Mouse (Mus musculus): Measurements from ENCODE around the gene Ptgr1. TPM values are rescaled to one million over a fixed set of nuclear protein-coding genes. Genes with fewer than 3 reads are reported as not detected.

The Ptgr1 gene
- polyA plus RNA-seq, 1 experiment: 3.5 TPM

- no peak for TF ChIP-seq POLR2A (IDR thresholded peaks at IDR 0.05; ENCODE audit: borderline replicate concordance, extremely low read depth, insufficient read depth, insufficient read length, poor library complexity, severe bottlenecking)
- no peak for TF ChIP-seq CTCF (IDR thresholded peaks at IDR 0.05; ENCODE audit: borderline replicate concordance, extremely low read depth, insufficient read depth, insufficient read length)
- no peak for DNase-seq (ENCODE audit: low read depth)
Measured at GRCm38 (mm10) chr4:58944206-58944553, 42.7 kb downstream of the Ptgr1 start.

DNA sequence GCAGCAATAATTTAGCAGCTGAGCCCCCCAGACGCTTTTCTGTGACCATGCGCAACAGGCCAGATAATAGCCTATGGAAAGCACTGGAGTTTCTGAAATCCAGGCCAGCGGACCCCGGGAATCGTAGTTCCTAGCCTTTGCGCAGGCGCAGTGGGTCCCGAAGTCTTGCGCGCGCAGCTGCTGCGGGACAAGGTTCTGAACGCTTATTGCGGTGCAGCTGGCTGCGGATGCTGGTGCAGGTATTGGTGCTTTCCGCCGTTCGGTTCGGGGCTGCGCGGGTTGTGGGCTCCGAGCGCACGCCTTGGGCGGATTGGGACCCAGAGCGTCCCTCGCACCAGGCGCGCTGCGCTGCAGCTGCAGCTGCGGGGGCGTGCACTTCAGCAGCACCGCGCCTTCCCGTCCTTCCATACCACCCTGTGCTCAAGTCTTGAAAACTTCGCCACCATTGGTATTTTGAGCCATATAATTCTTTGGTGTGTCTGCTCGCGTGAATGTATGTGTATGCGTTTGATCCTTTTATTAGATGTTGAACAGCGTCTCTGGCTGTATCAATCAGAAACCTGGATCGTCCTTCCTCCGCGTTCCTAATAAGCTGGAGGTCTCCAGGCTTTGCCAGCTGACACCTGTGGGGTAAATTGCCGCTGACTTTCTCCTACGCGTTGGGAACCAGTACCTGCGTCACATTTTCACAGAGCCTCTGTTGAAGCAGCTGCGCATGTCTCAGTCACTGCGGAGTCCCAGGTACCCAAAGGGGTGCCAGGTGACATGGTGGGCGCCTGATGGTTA, 43.3 kb downstream of the Ptgr1 start, which contains the start of gene Zkscan16:
TSS of gene Zkscan16 (plus strand) at position 209 of the 786 bp plus-strand sequence.
- no peak for TF ChIP-seq POLR2A (IDR thresholded peaks at IDR 0.05; ENCODE audit: borderline replicate concordance, extremely low read depth, insufficient read depth, insufficient read length, poor library complexity, severe bottlenecking)
- no peak for TF ChIP-seq CTCF (IDR thresholded peaks at IDR 0.05; ENCODE audit: borderline replicate concordance, extremely low read depth, insufficient read depth, insufficient read length)
- peak; percentile 96 for DNase-seq (ENCODE audit: low read depth)

DNA sequence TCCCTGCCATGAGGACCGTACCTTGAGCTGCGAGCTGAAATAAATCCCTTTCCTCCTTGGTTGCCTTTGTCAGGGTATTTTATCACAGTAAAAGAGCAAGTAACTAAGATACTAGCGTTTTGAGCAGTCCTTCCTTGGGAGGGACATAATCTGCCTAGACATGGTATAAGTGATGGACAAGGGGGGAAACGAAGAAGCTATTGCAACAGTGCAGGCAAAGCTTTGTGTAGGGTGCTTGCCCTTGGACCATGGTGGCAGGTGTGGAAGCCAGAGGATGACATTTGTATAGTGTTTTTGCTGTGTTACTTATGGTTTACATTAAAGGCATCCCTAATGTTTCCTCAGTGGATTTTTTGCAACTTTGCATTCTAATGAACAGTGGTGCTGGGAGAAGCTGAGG, 44.0 kb downstream of the Ptgr1 start:
- DNase-seq (ENCODE audit: low read depth): no peak
- TF ChIP-seq CTCF (IDR thresholded peaks at IDR 0.05; ENCODE audit: borderline replicate concordance, extremely low read depth, insufficient read depth, insufficient read length) (no peak), POLR2A (IDR thresholded peaks at IDR 0.05; ENCODE audit: borderline replicate concordance, extremely low read depth, insufficient read depth, insufficient read length, poor library complexity, severe bottlenecking) (no peak)

GRCm38 (mm10) chr4:58941638-58942037, 45.3 kb downstream of the Ptgr1 start:
- no peak for DNase-seq (ENCODE audit: low read depth)
- TF ChIP-seq CTCF (IDR thresholded peaks at IDR 0.05; ENCODE audit: borderline replicate concordance, extremely low read depth, insufficient read depth, insufficient read length) (no peak), POLR2A (IDR thresholded peaks at IDR 0.05; ENCODE audit: borderline replicate concordance, extremely low read depth, insufficient read depth, insufficient read length, poor library complexity, severe bottlenecking) (no peak)

- DNase-seq (ENCODE audit: low read depth): peak; percentile 11
Measured at GRCm38 (mm10) chr4:58935846-58936245, 51.1 kb downstream of the Ptgr1 start.

DNA sequence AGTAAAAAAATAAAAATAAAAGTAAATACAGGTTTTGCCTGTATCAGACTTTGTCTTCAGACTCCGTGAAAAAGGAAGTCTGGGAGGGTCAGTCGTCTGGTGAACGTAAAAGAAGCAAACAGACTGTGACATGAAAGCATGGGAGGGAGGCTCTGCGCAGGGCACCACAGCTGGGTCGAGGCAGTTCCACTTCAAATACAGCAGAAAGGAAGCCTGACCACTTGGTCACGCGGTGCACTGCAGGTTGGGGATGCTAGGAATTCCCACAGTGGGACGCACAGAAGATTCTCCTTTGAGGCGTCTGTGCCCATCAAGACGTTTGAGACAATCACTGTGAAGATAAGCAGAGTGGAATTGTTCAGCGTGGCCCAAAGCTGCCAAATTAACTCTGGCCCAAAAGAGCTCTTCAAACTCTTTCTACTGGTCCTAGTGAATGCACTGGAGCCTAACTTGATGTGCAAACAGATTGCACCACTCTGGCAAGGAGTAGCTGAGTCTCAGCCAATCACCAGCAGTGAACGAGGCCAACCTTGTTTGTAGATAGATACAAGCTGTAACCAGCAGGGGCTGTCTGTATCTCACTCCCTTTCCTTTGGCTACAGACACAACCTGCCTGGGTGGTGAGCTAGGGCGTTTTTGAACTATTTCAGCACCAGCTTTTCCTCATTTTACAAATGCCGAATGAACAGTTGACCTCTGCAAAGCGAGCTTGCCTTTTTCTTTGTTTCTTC, 52.0 kb downstream of the Ptgr1 start:
- TF ChIP-seq CTCF (IDR thresholded peaks at IDR 0.05; ENCODE audit: borderline replicate concordance, extremely low read depth, insufficient read depth, insufficient read length) (peak; percentile 46; the same call in 1 of the 2 replicates), POLR2A (IDR thresholded peaks at IDR 0.05; ENCODE audit: borderline replicate concordance, extremely low read depth, insufficient read depth, insufficient read length, poor library complexity, severe bottlenecking) (no peak)
- peak; percentile 83 for DNase-seq (ENCODE audit: low read depth)

More at GRCm38 (mm10) chr4:58935846-58936245, 51.1 kb downstream of the Ptgr1 start:
- TF ChIP-seq CTCF (IDR thresholded peaks at IDR 0.05; ENCODE audit: borderline replicate concordance, extremely low read depth, insufficient read depth, insufficient read length) (no peak), POLR2A (IDR thresholded peaks at IDR 0.05; ENCODE audit: borderline replicate concordance, extremely low read depth, insufficient read depth, insufficient read length, poor library complexity, severe bottlenecking) (no peak)

- TF ChIP-seq CTCF (IDR thresholded peaks at IDR 0.05; ENCODE audit: borderline replicate concordance, extremely low read depth, insufficient read depth, insufficient read length) (no peak), POLR2A (IDR thresholded peaks at IDR 0.05; ENCODE audit: borderline replicate concordance, extremely low read depth, insufficient read depth, insufficient read length, poor library complexity, severe bottlenecking) (no peak)
- DNase-seq (ENCODE audit: low read depth): no peak
Measured at GRCm38 (mm10) chr4:58934308-58934707, 52.6 kb downstream of the Ptgr1 start.

DNA sequence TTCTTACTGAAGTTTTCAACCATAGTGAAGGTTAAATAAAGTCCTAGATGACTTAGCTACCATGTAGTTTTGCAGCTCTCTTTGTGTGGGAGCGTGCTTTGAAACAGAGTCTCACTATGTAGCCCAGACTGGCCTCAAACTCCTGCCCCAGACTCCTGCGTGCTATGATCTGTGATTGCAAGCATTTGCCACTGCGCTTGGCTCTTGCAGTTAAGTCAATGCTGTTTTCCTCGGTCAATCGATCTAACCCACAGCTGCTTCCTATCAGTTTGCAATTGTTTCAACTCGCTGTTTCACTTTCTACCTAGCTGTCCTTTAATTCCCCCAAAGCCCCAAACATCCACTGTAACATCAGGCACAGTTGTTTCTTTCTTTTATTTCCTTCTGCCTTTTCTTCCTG, 54.4 kb downstream of the Ptgr1 start:
- no peak for DNase-seq (ENCODE audit: low read depth)
- no peak for TF ChIP-seq POLR2A (IDR thresholded peaks at IDR 0.05; ENCODE audit: borderline replicate concordance, extremely low read depth, insufficient read depth, insufficient read length, poor library complexity, severe bottlenecking)
- TF ChIP-seq CTCF (IDR thresholded peaks at IDR 0.05; ENCODE audit: borderline replicate concordance, extremely low read depth, insufficient read depth, insufficient read length): no peak

DNA sequence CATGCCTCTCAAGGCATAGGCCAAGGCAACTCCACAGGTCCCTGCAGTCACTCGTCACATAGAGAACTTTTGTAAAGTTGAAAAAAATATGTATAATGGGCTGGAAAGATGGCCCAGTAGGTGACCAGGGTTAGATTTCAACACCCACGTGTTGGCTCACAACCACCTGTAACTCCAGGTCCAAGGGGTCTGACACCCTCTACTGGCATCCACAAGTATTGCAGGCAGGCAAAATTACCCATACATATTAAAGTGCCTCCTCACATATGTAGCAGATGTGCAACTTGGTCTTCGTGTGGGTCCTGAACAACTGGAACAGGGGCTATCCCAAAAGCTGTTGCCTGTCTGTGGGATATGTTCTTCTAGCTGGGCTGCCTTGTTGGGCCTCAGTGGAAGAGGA, 59.3 kb downstream of the Ptgr1 start:
- TF ChIP-seq POLR2A (IDR thresholded peaks at IDR 0.05; ENCODE audit: borderline replicate concordance, extremely low read depth, insufficient read depth, insufficient read length, poor library complexity, severe bottlenecking) (no peak), CTCF (IDR thresholded peaks at IDR 0.05; ENCODE audit: borderline replicate concordance, extremely low read depth, insufficient read depth, insufficient read length) (peak; percentile 26; the same call in 1 of the 2 replicates)
- DNase-seq (ENCODE audit: low read depth): no peak

GRCm38 (mm10) chr4:58926120-58926519, 60.8 kb downstream of the Ptgr1 start:
- TF ChIP-seq POLR2A (IDR thresholded peaks at IDR 0.05; ENCODE audit: borderline replicate concordance, extremely low read depth, insufficient read depth, insufficient read length, poor library complexity, severe bottlenecking) (no peak), CTCF (IDR thresholded peaks at IDR 0.05; ENCODE audit: borderline replicate concordance, extremely low read depth, insufficient read depth, insufficient read length) (no peak)
- no peak for DNase-seq (ENCODE audit: low read depth)

- TF ChIP-seq CTCF (IDR thresholded peaks at IDR 0.05; ENCODE audit: borderline replicate concordance, extremely low read depth, insufficient read depth, insufficient read length) (no peak), POLR2A (IDR thresholded peaks at IDR 0.05; ENCODE audit: borderline replicate concordance, extremely low read depth, insufficient read depth, insufficient read length, poor library complexity, severe bottlenecking) (no peak)
Measured at GRCm38 (mm10) chr4:58925664-58926063, 61.3 kb downstream of the Ptgr1 start.

More at GRCm38 (mm10) chr4:58925664-58926063, 61.3 kb downstream of the Ptgr1 start:
- no peak for DNase-seq (ENCODE audit: low read depth)

All from brain, embryonic 14.5 days (tissue).